Mouse (Mus musculus): ENCODE data around the gene Ubr3.

GRCm38 (mm10) chr2:70069861-70070260, 172.8 kb downstream of the Ubr3 start:
- TF ChIP-seq CTCF (IDR thresholded peaks at IDR 0.05; ENCODE audit: extremely low read depth, insufficient read length, insufficient replicate concordance, low read depth, low read length) (no peak), POLR2A (IDR thresholded peaks at IDR 0.05; ENCODE audit: low read depth, low read length) (no peak)

Data from small intestine, adult 2 months (tissue).